Mouse (Mus musculus) granulocyte monocyte progenitor cell, adult 5-6 weeks (primary cell): ENCODE data around the gene Gltp. TPM values are rescaled to one million over a fixed set of nuclear protein-coding genes. Genes with fewer than 3 reads are reported as not detected.

Experiments
- ATAC-seq: replicated peaks from 2 replicates; pipeline ENCODE4 v1.8.0; 2016; ENCODE audit warnings: mild to moderate bottlenecking, moderate TSS enrichment, inconsistent platforms; ENCODE audit not compliant: poor library complexity, severe bottlenecking
- total RNA-seq, 2 experiments: library from RNA; stranded (forward) in 1 of 2; stranded (reverse) in 1 of 2; fragments of 200-712, 200-1000 nt in 1 of 2; fragments of >200 nt in 1 of 2; fragmentation: Nextera tagmentation in 1 of 2; gene quantifications; 2 replicates each; pipeline ENCODE4 v1.2.3; 2014 to 2017

The Gltp gene
- total RNA-seq, 2 experiments from 2014 or later: 30.8 to 85.6 TPM

- peak; percentile 68 for ATAC-seq
These were observed 65.2 kb downstream of the Gltp start for GRCm38 (mm10) chr5:114625590-114625989.

DNA sequence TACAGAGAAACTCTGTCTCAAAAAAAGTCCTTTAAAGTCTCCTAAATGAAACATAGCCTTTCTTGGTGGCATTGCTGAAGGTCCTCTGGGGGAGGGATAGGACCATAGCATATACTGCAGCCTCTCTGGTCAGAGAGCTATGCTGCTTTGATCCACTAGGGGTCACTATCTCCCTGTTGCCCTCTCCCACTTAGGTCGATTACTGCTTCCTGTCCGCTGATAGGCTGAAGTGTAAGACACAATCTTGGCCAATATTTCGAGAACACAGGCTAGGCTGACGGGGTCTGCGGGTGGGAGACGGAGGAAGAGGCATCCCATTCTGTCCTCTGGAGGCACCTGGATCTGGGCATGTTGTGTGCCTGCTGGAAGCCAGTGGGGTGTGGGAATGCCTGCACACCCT is 70.5 kb downstream of the Gltp start:
- peak; percentile 81 for ATAC-seq

Other genes starting within 250 kb of the Gltp start
- 7.2 and 14.4 TPM in 2 replicates for gene Mmab, start 246.9 kb downstream of the Gltp start, total RNA-seq (2014; fragmentation: Nextera tagmentation)
- 11.0 and 21.3 TPM in 2 replicates for gene Mmab, start 246.9 kb downstream of the Gltp start, total RNA-seq (2017)
- gene Mvk, start 246.7 kb downstream of the Gltp start, total RNA-seq (2014; fragmentation: Nextera tagmentation): 6.6 and 9.2 TPM in 2 replicates
- 8.2 and 18.0 TPM in 2 replicates for gene Mvk, start 246.7 kb downstream of the Gltp start, total RNA-seq (2017)
- 0.34 and 2.0 TPM in 2 replicates for gene Fam222a, start 123.0 kb downstream of the Gltp start, total RNA-seq (2014; fragmentation: Nextera tagmentation)
- not detected in 2 replicates for gene Fam222a, start 123.0 kb downstream of the Gltp start, total RNA-seq (2017)
- gene Trpv4, start 32.6 kb downstream of the Gltp start, total RNA-seq (2014; fragmentation: Nextera tagmentation): 0.43 and 4.2 TPM in 2 replicates
- 0.26 and 0.82 TPM in 2 replicates for gene Trpv4, start 32.6 kb downstream of the Gltp start, total RNA-seq (2017)
- gene Tchp, start 16.8 kb upstream of the Gltp start, total RNA-seq (2014; fragmentation: Nextera tagmentation): 6.0 and 25.2 TPM in 2 replicates
- 9.8 and 12.6 TPM in 2 replicates for gene Tchp, start 16.8 kb upstream of the Gltp start, total RNA-seq (2017)
- 271 and 278 TPM in 2 replicates for gene Ankrd13a, start 83.7 kb upstream of the Gltp start, total RNA-seq (2014; fragmentation: Nextera tagmentation)
- gene Ankrd13a, start 83.7 kb upstream of the Gltp start, total RNA-seq (2017): 310 and 331 TPM in 2 replicates
- 113 and 128 TPM in 2 replicates for gene Git2, start 84.5 kb upstream of the Gltp start, total RNA-seq (2014; fragmentation: Nextera tagmentation)
- 77.9 and 117 TPM in 2 replicates for gene Git2, start 84.5 kb upstream of the Gltp start, total RNA-seq (2017)
- gene 1500011B03Rik, start 132.5 kb upstream of the Gltp start, total RNA-seq (2014; fragmentation: Nextera tagmentation): 44.4 and 76.8 TPM in 2 replicates
- gene 1500011B03Rik, start 132.5 kb upstream of the Gltp start, total RNA-seq (2017): 44.0 and 57.4 TPM in 2 replicates
- 1.6 TPM in 1 of 2 replicates, not detected in the other for gene 4930519G04Rik, start 162.7 kb upstream of the Gltp start, total RNA-seq (2014; fragmentation: Nextera tagmentation)
- not detected in 2 replicates for gene 4930519G04Rik, start 162.7 kb upstream of the Gltp start, total RNA-seq (2017)
- gene Gm9936, start 167.7 kb upstream of the Gltp start, total RNA-seq (2014; fragmentation: Nextera tagmentation): not detected in 2 replicates
- gene Gm9936, start 167.7 kb upstream of the Gltp start, total RNA-seq (2017): not detected in 2 replicates
- 6.7 and 10.4 TPM in 2 replicates for gene Oasl2, start 206.0 kb upstream of the Gltp start, total RNA-seq (2014; fragmentation: Nextera tagmentation)
- gene Oasl2, start 206.0 kb upstream of the Gltp start, total RNA-seq (2017): 4.7 and 7.6 TPM in 2 replicates
- gene Oasl1, start 232.3 kb upstream of the Gltp start, total RNA-seq (2014; fragmentation: Nextera tagmentation): 5.2 and 5.4 TPM in 2 replicates
- gene Oasl1, start 232.3 kb upstream of the Gltp start, total RNA-seq (2017): 0.73 and 1.8 TPM in 2 replicates